Mouse (Mus musculus) liver, postnatal 0 days (tissue): ENCODE measurements around the gene Gm14391. TPM values are rescaled to one million over a fixed set of nuclear protein-coding genes. Genes with fewer than 3 reads are reported as not detected.
"Not testable (repeated sequence)": the region's sequence is repeated elsewhere in the genome, so short reads cannot be mapped to it uniquely, and the experiment has no call there.

ENCODE experiments used
- ATAC-seq: fragments of 200-750 bp; cut with Nextera tagmentation; 2 replicates; pipeline ENCODE4 v1.8.0; 2017; ENCODE audit warnings: mild to moderate bottlenecking, moderate library complexity
- DNase-seq: peaks from one replicate; pipeline ENCODE4 v3.0.0-alpha.2; 2016
- H3K27ac ChIP-seq: fragments of 300-500 bp; sonication (generic); 2 replicates; pipeline ENCODE4 v1.5.1; 2014; ENCODE audit warnings: antibody characterized with exemption, moderate library complexity, mild to moderate bottlenecking, low read depth
- H3K27me3 ChIP-seq: fragments of 300-500 bp; sonication (generic); 2 replicates; pipeline ENCODE4 v1.6.1; 2014; ENCODE audit warnings: low read length, control low read depth, mixed read lengths; ENCODE audit not compliant: insufficient read depth
- H3K36me3 ChIP-seq: fragments of 300-500 bp; sonication (generic); replicated peaks from 2 replicates; pipeline ENCODE4 v1.6.1; 2014; ENCODE audit warnings: mild to moderate bottlenecking, control low read depth, low read length, moderate library complexity, mixed read lengths; ENCODE audit not compliant: insufficient read depth
- H3K4me1 ChIP-seq: fragments of 300-500 bp; sonication (generic); 2 replicates; pipeline ENCODE4 v1.6.1; 2014; ENCODE audit warnings: antibody characterized with exemption, mild to moderate bottlenecking, control low read depth; ENCODE audit not compliant: insufficient read depth
- H3K4me2 ChIP-seq: fragments of 300-500 bp; sonication (generic); 2 replicates; pipeline ENCODE4 v1.6.1; 2014; ENCODE audit warnings: low read depth, mild to moderate bottlenecking, low read length, moderate library complexity, mixed read lengths
- H3K4me3 ChIP-seq: fragments of 300-500 bp; sonication (generic); 2 replicates; pipeline ENCODE4 v1.5.1; 2014; ENCODE audit warnings: low read depth, low read length
- H3K9ac ChIP-seq: fragments of 300-500 bp; sonication (generic); replicated peaks from 2 replicates; pipeline ENCODE4 v1.6.1; 2014; ENCODE audit warnings: mild to moderate bottlenecking, moderate library complexity
- H3K9me3 ChIP-seq: fragments of 300-500 bp; sonication (generic); 2 replicates; pipeline ENCODE4 v1.6.1; 2016; ENCODE audit warnings: mild to moderate bottlenecking, control low read depth, low read length, mixed read lengths
- CTCF ChIP-seq: sonication (generic); IDR thresholded peaks from 2 replicates; pipeline ENCODE4 v1.5.1; 2016; ENCODE audit warnings: antibody characterized with exemption, low read depth
- EP300 ChIP-seq: IDR thresholded peaks from 2 replicates; pipeline ENCODE4 v1.6.1; 2016; ENCODE audit warnings: antibody characterized with exemption, low read depth, mild to moderate bottlenecking
- WGBS: fragments of 180-500 bp; shearing (Covaris S2); extraction: QIAGEN DNeasy Blood & Tissue Kit; methylation state at CpG from one replicate; pipeline ENCODE4 v1.1.7; 2014; ENCODE audit not compliant: insufficient replicate concordance; 5-methylcytosine and 5-hydroxymethylcytosine counted together
- polyA plus RNA-seq: library from polyadenylated mRNA; unstranded; fragments of >200 nt; fragmentation: Nextera tagmentation; extraction: Ambion mirVana; gene quantifications from 2 replicates; pipeline ENCODE4 v1.2.1, GENCODE M21; 2015

Gm14391 gene
- 0.22 and 1.4 TPM in 2 replicates for polyA plus RNA-seq

- H3K36me3 ChIP-seq, H3K4me3 ChIP-seq, DNase-seq, H3K4me2 ChIP-seq, H3K27ac ChIP-seq, H3K9me3 ChIP-seq, ATAC-seq, H3K27me3 ChIP-seq, H3K4me1 ChIP-seq, H3K9ac ChIP-seq: not testable (repeated sequence)
- WGBS, result no CpG with 5 or more reads among the region's 7 CpGs
Measured at GRCm38 (mm10) chr2:175206732-175207131, at the start of gene Gm14391. TSS of gene Gm14391 (minus strand) at chr2:175206917.

- not testable (repeated sequence) for H3K4me2 ChIP-seq, ATAC-seq, H3K9ac ChIP-seq, H3K27ac ChIP-seq, H3K36me3 ChIP-seq, H3K4me1 ChIP-seq, DNase-seq, H3K9me3 ChIP-seq, H3K27me3 ChIP-seq, H3K4me3 ChIP-seq
- 31% methylated on average over 1 of the region's 1 CpGs for WGBS
Measured at GRCm38 (mm10) chr2:175179008-175179407, 27.7 kb downstream of the Gm14391 start.

GRCm38 (mm10) chr2:175176312-175176711 is 30.4 kb downstream of the Gm14391 start:
- no peaks in the 10 kb centered on the region for H3K4me1 ChIP-seq
- 71% methylated on average over 6 of the region's 6 CpGs for WGBS
- no peaks in the 10 kb centered on the region for H3K27me3 ChIP-seq
- DNase-seq (no peak), ATAC-seq (no peak)
- H3K9ac ChIP-seq, result no peak overlapping the region
- no peak overlapping the region for H3K27ac ChIP-seq
- H3K9me3 ChIP-seq, result no peaks in the 10 kb centered on the region
- no peaks in the 10 kb centered on the region for H3K36me3 ChIP-seq
- TF ChIP-seq CTCF (no peak), EP300 (no peak)
- no peak overlapping the region for H3K4me2 ChIP-seq
- H3K4me3 ChIP-seq, result no peak overlapping the region

GRCm38 (mm10) chr2:175175401-175176180 is 31.1 kb downstream of the Gm14391 start, which contains the start of gene Gm14443:
TSS of gene Gm14443 (minus strand) at chr2:175175871.
- not testable (repeated sequence) for ATAC-seq

GRCm38 (mm10) chr2:175174058-175174457 is 32.7 kb downstream of the Gm14391 start:
- not testable (repeated sequence) for H3K27me3 ChIP-seq, H3K9me3 ChIP-seq, H3K4me3 ChIP-seq, ATAC-seq, H3K36me3 ChIP-seq, H3K4me1 ChIP-seq, DNase-seq, H3K4me2 ChIP-seq, H3K9ac ChIP-seq, H3K27ac ChIP-seq
- WGBS, result 77% methylated on average over 2 of the region's 2 CpGs

More at GRCm38 (mm10) chr2:175175401-175176180, 31.1 kb downstream of the Gm14391 start, which contains the start of gene Gm14443:
- not testable (repeated sequence) for H3K4me2 ChIP-seq, H3K9ac ChIP-seq, H3K4me3 ChIP-seq, H3K27ac ChIP-seq, H3K36me3 ChIP-seq, H3K27me3 ChIP-seq, DNase-seq, H3K4me1 ChIP-seq, H3K9me3 ChIP-seq
- WGBS, result 68% methylated on average over 12 of the region's 12 CpGs

- H3K4me2 ChIP-seq, H3K36me3 ChIP-seq, H3K27me3 ChIP-seq, H3K27ac ChIP-seq, H3K9ac ChIP-seq, H3K4me1 ChIP-seq, H3K4me3 ChIP-seq, DNase-seq, ATAC-seq, H3K9me3 ChIP-seq: not testable (repeated sequence)
- WGBS, result 74% methylated on average over 3 of the region's 3 CpGs
Measured at GRCm38 (mm10) chr2:175172906-175173595, 33.7 kb downstream of the Gm14391 start.
